Mouse (Mus musculus) forebrain, postnatal 0 days (tissue): ENCODE data around the gene Plin2. TPM values are rescaled to one million over a fixed set of nuclear protein-coding genes. Genes with fewer than 3 reads are reported as not detected.
A peak's percentile ranks its signal among the peaks of the same experiment; 100 is the strongest.

Source experiments
- ATAC-seq: fragments of 200-750 bp; cut with Nextera tagmentation; 2 replicates; pipeline ENCODE4 v1.8.0; 2017; ENCODE audit warnings: mild to moderate bottlenecking, moderate library complexity
- DNase-seq: peaks from one replicate; pipeline ENCODE4 v3.0.0-alpha.2; 2015
- H3K27ac ChIP-seq: fragments of 300-500 bp; sonication (generic); 2 replicates; pipeline ENCODE4 v1.5.1; 2014; ENCODE audit warnings: low read depth, mild to moderate bottlenecking, antibody characterized with exemption, low read length, moderate library complexity, mixed read lengths
- H3K27me3 ChIP-seq: fragments of 300-500 bp; sonication (generic); 2 replicates; pipeline ENCODE4 v1.6.1; 2014; ENCODE audit warnings: mild to moderate bottlenecking, low read length, mixed read lengths; ENCODE audit not compliant: insufficient read depth
- H3K36me3 ChIP-seq: fragments of 300-500 bp; sonication (generic); 2 replicates; pipeline ENCODE4 v1.6.1; 2014; ENCODE audit warnings: mild to moderate bottlenecking, moderate library complexity; ENCODE audit not compliant: insufficient read depth
- H3K4me1 ChIP-seq: fragments of 300-500 bp; sonication (generic); 2 replicates; pipeline ENCODE4 v1.6.1; 2014; ENCODE audit warnings: antibody characterized with exemption; ENCODE audit not compliant: insufficient read depth
- H3K4me2 ChIP-seq: fragments of 300-500 bp; sonication (generic); 2 replicates; pipeline ENCODE4 v1.6.1; 2014; ENCODE audit warnings: low read depth, mild to moderate bottlenecking, moderate library complexity
- H3K4me3 ChIP-seq: fragments of 300-500 bp; sonication (generic); 2 replicates; pipeline ENCODE4 v1.5.1; 2014; ENCODE audit warnings: low read depth, low read length, mixed read lengths
- H3K9ac ChIP-seq: fragments of 300-500 bp; sonication (generic); 2 replicates; pipeline ENCODE4 v1.6.1; 2014; ENCODE audit warnings: mild to moderate bottlenecking
- H3K9me3 ChIP-seq: fragments of 300-500 bp; sonication (generic); 2 replicates; pipeline ENCODE4 v1.6.1; 2016; ENCODE audit warnings: low read length
- CTCF ChIP-seq: sonication (generic); IDR thresholded peaks from 2 replicates; pipeline ENCODE4 v1.5.1; 2016; ENCODE audit warnings: antibody characterized with exemption, control low read depth, low read depth
- WGBS: fragments of 180-500 bp; shearing (Covaris S2); extraction: QIAGEN DNeasy Blood & Tissue Kit; methylation state at CpG from one replicate; pipeline ENCODE4 v1.1.7; 2014; 5-methylcytosine and 5-hydroxymethylcytosine counted together
- polyA plus RNA-seq: library from polyadenylated mRNA; unstranded; fragments of >200 nt; fragmentation: Nextera tagmentation; extraction: Ambion mirVana; gene quantifications from 2 replicates; pipeline ENCODE4 v1.2.1, GENCODE M21; 2015
- total RNA-seq: library from RNA; depleted of rRNA; stranded (reverse); fragments of >200 nt; gene quantifications from 2 replicates; pipeline ENCODE4 v1.2.3, GENCODE M21; 2014; rRNA removed

The Plin2 gene
- total and polyA plus RNA-seq, 2 experiments from 2014 or later = 32.7 to 36.2 TPM

GRCm38 (mm10) chr4:86611524-86612288 is 58.2 kb downstream of the Plin2 start, which contains the start of gene Haus6:
Gene Haus6, minus strand, starts transcription at chr4:86612055.
- Histone ChIP-seq H3K9me3 (no peaks in the 10 kb centered on the region), H3K4me1 (peaks cover 8% of the 10 kb centered on the region; the same call in 1 of the 2 replicates), H3K4me3 (peak within 1 kb of the TSS; percentile 62), H3K27me3 (no peaks in the 10 kb centered on the region), H3K27ac (peak within 1 kb of the TSS; percentile 64), H3K9ac (peak within 1 kb of the TSS; percentile 57), H3K36me3 (no peaks in the 10 kb centered on the region), H3K4me2 (peak within 1 kb of the TSS; percentile 79)
- peak; percentile 100 for ATAC-seq
- WGBS = under 1% methylated on average over 59 of the region's 59 CpGs
- DNase-seq = peak; percentile 97
- TF ChIP-seq CTCF = 0 out of 2 replicates have a peak, but pooled peaks have one; percentile 7

Other genes with a start within 250 kb of the Plin2 start
- gene Saxo1, start 111.7 kb downstream of the Plin2 start, total RNA-seq = not detected in 2 replicates
- gene Saxo1, start 111.7 kb downstream of the Plin2 start, polyA plus RNA-seq = not detected in 2 replicates
- gene Rraga, start 94.4 kb downstream of the Plin2 start, total RNA-seq = 21.3 and 27.4 TPM in 2 replicates
- gene Rraga, start 94.4 kb downstream of the Plin2 start, polyA plus RNA-seq = 122 and 131 TPM in 2 replicates
- 5.5 and 11.4 TPM in 2 replicates for gene Haus6, start 58.0 kb downstream of the Plin2 start, total RNA-seq
- 3.7 and 4.3 TPM in 2 replicates for gene Haus6, start 58.0 kb downstream of the Plin2 start, polyA plus RNA-seq
- gene Dennd4c, start 78.5 kb upstream of the Plin2 start, total RNA-seq = 11.6 and 28.7 TPM in 2 replicates
- 0.89 and 1.9 TPM in 2 replicates for gene Dennd4c, start 78.5 kb upstream of the Plin2 start, polyA plus RNA-seq
- 1,164 and 1,444 TPM in 2 replicates for gene Rps6, start 187.4 kb upstream of the Plin2 start, total RNA-seq
- 342 and 386 TPM in 2 replicates for gene Rps6, start 187.4 kb upstream of the Plin2 start, polyA plus RNA-seq
- gene Acer2, start 204.3 kb upstream of the Plin2 start, total RNA-seq = 6.5 and 9.6 TPM in 2 replicates
- gene Acer2, start 204.3 kb upstream of the Plin2 start, polyA plus RNA-seq = 8.1 and 11.4 TPM in 2 replicates